Mouse (Mus musculus) ES-Bruce4 (cell line): ENCODE measurements around the gene Calu. TPM values are rescaled to one million over a fixed set of nuclear protein-coding genes. Genes with fewer than 3 reads are reported as not detected.

Source experiments
- H3K27ac ChIP-seq: 2 replicates; pipeline ENCODE4 v1.5.1; 2012; ENCODE audit warnings: low read length, inconsistent platforms; ENCODE audit not compliant: insufficient read depth
- H3K27me3 ChIP-seq: 2 replicates; pipeline ENCODE4 v1.6.1; 2012; ENCODE audit warnings: mild to moderate bottlenecking, low read length, inconsistent platforms; ENCODE audit not compliant: control insufficient read depth, poor library complexity, insufficient read depth, severe bottlenecking
- H3K36me3 ChIP-seq: 2 replicates; pipeline ENCODE4 v1.6.1; 2012; ENCODE audit warnings: inconsistent platforms, mild to moderate bottlenecking, low read length, moderate library complexity; ENCODE audit not compliant: control insufficient read depth, poor library complexity, insufficient read depth, severe bottlenecking
- H3K4me1 ChIP-seq: one replicate; pipeline ENCODE4 v1.8.1; 2011; ENCODE audit warnings: low read length; ENCODE audit not compliant: control insufficient read depth, insufficient read depth
- H3K4me3 ChIP-seq: 2 replicates; pipeline ENCODE4 v1.5.1; 2011; ENCODE audit warnings: low read depth, mild to moderate bottlenecking, low read length
- H3K9ac ChIP-seq: 2 replicates; pipeline ENCODE4 v1.6.1; 2012; ENCODE audit warnings: low read depth, mild to moderate bottlenecking, inconsistent platforms; ENCODE audit not compliant: poor library complexity, severe bottlenecking
- H3K9me3 ChIP-seq: replicated peaks from 2 replicates; pipeline ENCODE4 v1.6.1; 2012; ENCODE audit warnings: mild to moderate bottlenecking, low read length, inconsistent platforms; ENCODE audit not compliant: control insufficient read depth, poor library complexity, insufficient read depth, severe bottlenecking
- CTCF ChIP-seq: IDR thresholded peaks from one replicate; pipeline ENCODE4 v1.8.1; 2011; ENCODE audit warnings: low read depth, low read length
- EP300 ChIP-seq: IDR thresholded peaks from 2 replicates; pipeline ENCODE4 v1.6.1; 2011; ENCODE audit warnings: low read depth, low read length; ENCODE audit not compliant: insufficient read depth
- POLR2A ChIP-seq: IDR thresholded peaks from one replicate; pipeline ENCODE4 v1.8.1; 2011; ENCODE audit warnings: low read length; ENCODE audit not compliant: insufficient read depth
- polyA plus RNA-seq: library from polyadenylated mRNA; stranded (reverse); fragments of >200 nt; gene quantifications from 2 replicates; pipeline ENCODE4 v1.2.4, GENCODE M21; 2011; ENCODE audit warnings: low read depth; ENCODE audit not compliant: missing spikeins, insufficient read depth, insufficient read length

Calu gene
- polyA plus RNA-seq, 1 experiment = 284 TPM

DNA sequence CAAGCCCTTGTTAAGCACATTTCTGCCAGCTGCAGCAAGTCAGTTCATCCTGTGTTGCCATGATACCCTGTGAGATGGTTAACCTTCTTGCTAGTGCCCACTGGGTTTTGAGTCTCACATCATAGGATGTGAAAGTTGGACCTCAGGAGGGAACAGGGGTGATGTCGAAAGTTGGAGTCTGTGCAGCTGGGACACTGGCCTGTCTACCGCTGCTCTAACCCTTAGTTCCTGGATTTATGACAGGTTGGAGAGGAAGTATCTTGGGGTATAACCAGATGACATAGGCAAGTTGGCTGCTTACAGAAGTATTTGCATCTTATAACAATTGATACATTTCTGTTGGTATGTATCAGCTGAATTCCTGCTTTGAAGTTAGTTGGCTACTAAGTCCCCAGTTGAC is 72.7 kb downstream of the Calu start:
- TF ChIP-seq CTCF (no peak), POLR2A (no peak), EP300 (no peak)

DNA sequence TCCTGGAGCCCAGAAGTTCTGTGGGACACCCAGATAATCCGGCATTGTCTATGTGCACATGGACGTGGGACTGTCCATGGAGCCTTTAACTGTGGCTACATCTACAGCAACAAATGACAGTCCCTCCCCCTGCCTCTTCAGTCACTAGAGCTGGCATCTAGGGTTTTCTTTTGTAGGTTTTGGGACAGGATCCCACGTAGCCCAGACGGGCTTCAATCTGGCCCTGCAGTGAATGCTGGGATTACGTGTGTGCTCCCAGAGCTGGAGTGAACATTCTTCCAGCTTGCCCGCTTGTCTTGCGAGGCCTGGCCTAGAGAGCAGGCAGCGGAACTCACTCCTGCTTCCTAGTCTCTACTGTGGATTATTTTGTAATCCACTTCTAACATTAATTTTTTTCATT is 77.2 kb downstream of the Calu start:
- Histone ChIP-seq H3K27me3 (no peaks in the 10 kb centered on the region), H3K36me3 (no peaks in the 10 kb centered on the region)
- TF ChIP-seq POLR2A (no peak), CTCF (no peak), EP300 (no peak)

More for the DNA sequence above, 72.7 kb downstream of the Calu start:
- Histone ChIP-seq H3K27me3 (no peaks in the 10 kb centered on the region), H3K4me3 (no peak overlapping the region), H3K4me1 (no peaks in the 10 kb centered on the region), H3K9ac (no peak overlapping the region), H3K9me3 (no peaks in the 10 kb centered on the region), H3K36me3 (no peaks in the 10 kb centered on the region), H3K27ac (no peak overlapping the region)

GRCm38 (mm10) chr6:29426331-29426730 is 78.5 kb downstream of the Calu start:
- TF ChIP-seq CTCF (no peak), EP300 (no peak), POLR2A (no peak)
- no peaks in the 10 kb centered on the region for H3K27me3 ChIP-seq

More for the DNA sequence above, 77.2 kb downstream of the Calu start:
- H3K9ac ChIP-seq = no peak overlapping the region
- no peaks in the 10 kb centered on the region for H3K4me1 ChIP-seq
- H3K9me3 ChIP-seq = no peaks in the 10 kb centered on the region
- no peak overlapping the region for H3K4me3 ChIP-seq
- no peak overlapping the region for H3K27ac ChIP-seq

More at GRCm38 (mm10) chr6:29426331-29426730, 78.5 kb downstream of the Calu start:
- no peaks in the 10 kb centered on the region for H3K36me3 ChIP-seq
- no peaks in the 10 kb centered on the region for H3K4me1 ChIP-seq
- H3K9ac ChIP-seq = no peak overlapping the region
- no peak overlapping the region for H3K27ac ChIP-seq
- no peaks in the 10 kb centered on the region for H3K9me3 ChIP-seq
- H3K4me3 ChIP-seq = no peak overlapping the region

Other genes with a start within 250 kb of the Calu start
- 94.5 and 97.0 TPM in 2 replicates for gene Rbm28, start 183.1 kb upstream of the Calu start, polyA plus RNA-seq
- 0.20 and 0.52 TPM in 2 replicates for gene Prrt4, start 168.5 kb upstream of the Calu start, polyA plus RNA-seq
- gene Impdh1, start 131.7 kb upstream of the Calu start, polyA plus RNA-seq = 25.7 and 29.8 TPM in 2 replicates
- 18.4 and 21.8 TPM in 2 replicates for gene Hilpda, start 75.6 kb upstream of the Calu start, polyA plus RNA-seq
- gene Fam71f2, start 68.5 kb upstream of the Calu start, polyA plus RNA-seq = 1.5 and 1.9 TPM in 2 replicates
- gene Fam71f1, start 28.9 kb upstream of the Calu start, polyA plus RNA-seq = not detected in 2 replicates
- gene Opn1sw, start 40.4 kb downstream of the Calu start, polyA plus RNA-seq = not detected in 2 replicates
- gene Ccdc136, start 48.2 kb downstream of the Calu start, polyA plus RNA-seq = 22.7 and 28.4 TPM in 2 replicates
- 37.2 and 39.8 TPM in 2 replicates for gene Flnc, start 85.2 kb downstream of the Calu start, polyA plus RNA-seq
- 142 and 143 TPM in 2 replicates for gene Atp6v1f, start 119.6 kb downstream of the Calu start, polyA plus RNA-seq
- gene Atp6v1fnb, start 123.4 kb downstream of the Calu start, polyA plus RNA-seq = 0.90 and 1.0 TPM in 2 replicates
- 1.9 and 4.1 TPM in 2 replicates for gene Kcp, start 159.9 kb downstream of the Calu start, polyA plus RNA-seq
- gene Irf5, start 178.6 kb downstream of the Calu start, polyA plus RNA-seq = 2.3 and 2.6 TPM in 2 replicates